ENCODE assay signal across 1 mouse cellular context in the genomic region with DNA sequence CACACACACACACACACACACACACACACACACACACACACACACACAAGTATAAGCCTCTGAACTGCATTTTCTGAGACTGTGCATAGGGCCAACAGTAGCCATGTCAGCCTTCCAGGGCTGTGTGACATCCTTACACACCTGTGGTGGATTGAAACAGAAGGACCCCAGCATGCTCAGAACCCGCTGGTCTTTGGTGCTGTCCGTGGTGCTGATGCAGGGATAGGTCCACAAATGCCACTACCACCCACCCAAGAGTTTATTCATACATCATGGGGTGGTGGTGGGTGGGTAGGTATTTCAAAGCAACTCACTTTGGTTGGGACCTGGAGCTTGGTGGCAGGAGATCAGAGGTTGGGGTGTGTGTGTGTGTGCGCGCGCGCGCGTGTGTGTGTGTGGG.
TF ChIP-seq lines count a peak whose summit lies in the region.

No protein-coding gene starts in this region.

TF ChIP-seq in MEL, 35 proteins besides CTCF, POLR2A, EP300 and RAD21 (continued from another document):
- TF ChIP-seq CHD1 (IDR thresholded peaks at IDR 0.05; ENCODE audit: low read depth, low read length) (no peak), POLR2AphosphoS5 (IDR thresholded peaks at IDR 0.05; ENCODE audit: borderline replicate concordance, low read depth, low read length) (no peak), NRF1 (IDR thresholded peaks at IDR 0.05; ENCODE audit: insufficient read depth, low read depth, low read length, poor library complexity, severe bottlenecking) (no peak), MYB (IDR thresholded peaks at IDR 0.05; ENCODE audit: low read depth, low read length) (no peak), SMC3 (IDR thresholded peaks at IDR 0.05; ENCODE audit: low read depth, low read length) (no peak), ETS1 (IDR thresholded peaks at IDR 0.05; ENCODE audit: low read depth, low read length) (no peak), GATA1 (IDR thresholded peaks at IDR 0.05; ENCODE audit: low read depth, low read length) (no peak), MAX (IDR thresholded peaks at IDR 0.05; ENCODE audit: low read length) (no peak), MYC (IDR thresholded peaks at IDR 0.05; ENCODE audit: low read depth, low read length) (no peak), NELFE (IDR thresholded peaks at IDR 0.05; ENCODE audit: low read depth, low read length) (no peak), MAFK (IDR thresholded peaks at IDR 0.05; ENCODE audit: borderline replicate concordance, low read depth, low read length) (no peak), E2F4 (IDR thresholded peaks at IDR 0.05; ENCODE audit: borderline replicate concordance, low read depth, low read length) (no peak), HCFC1 (IDR thresholded peaks at IDR 0.05; ENCODE audit: low read depth, low read length) (no peak), TCF12 (IDR thresholded peaks at IDR 0.05; ENCODE audit: low read depth, low read length) (no peak)
